Mouse (Mus musculus): ENCODE results near the gene Itgav.

The Itgav gene

DNA sequence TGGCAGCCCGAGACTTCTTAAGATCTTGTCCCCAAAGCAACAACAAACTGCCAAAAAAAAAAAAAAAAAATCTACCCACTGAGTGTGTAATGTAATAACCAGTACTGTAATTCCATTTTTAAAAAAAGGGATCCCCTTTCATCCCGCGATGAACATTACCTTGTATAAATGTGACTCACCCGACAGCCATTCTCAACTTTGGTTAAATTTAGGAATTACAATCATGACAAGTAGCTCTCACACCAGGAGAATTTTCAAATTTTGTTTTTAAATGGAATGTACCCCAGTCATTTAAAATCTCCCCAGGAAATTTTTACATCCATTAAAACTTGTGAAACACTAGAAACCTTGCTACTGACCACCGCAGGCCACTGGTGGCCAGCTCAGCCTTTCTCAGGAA is 10.3 kb upstream of the Itgav start:
- DNase-seq, result no peak

DNA sequence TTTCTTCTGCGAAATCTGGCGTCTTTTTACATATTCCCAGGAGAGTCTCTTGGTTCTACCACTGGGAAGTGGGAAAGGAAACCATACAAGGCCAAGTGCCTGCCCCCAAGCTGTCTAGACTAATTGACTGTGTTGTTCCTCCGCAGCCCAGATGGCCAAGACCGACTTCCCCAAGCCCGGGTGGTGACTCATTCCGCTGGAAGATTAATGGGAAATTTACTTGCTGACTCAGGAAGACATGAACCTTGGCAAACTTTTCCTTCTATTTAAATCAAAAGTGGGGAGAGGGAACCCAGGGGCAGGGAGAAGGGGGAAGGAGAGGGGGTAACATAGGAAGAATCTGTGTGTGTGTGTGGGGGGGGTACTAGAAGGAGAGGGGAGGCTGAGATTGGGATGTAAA is 9.4 kb upstream of the Itgav start:
- no peak for DNase-seq

DNA sequence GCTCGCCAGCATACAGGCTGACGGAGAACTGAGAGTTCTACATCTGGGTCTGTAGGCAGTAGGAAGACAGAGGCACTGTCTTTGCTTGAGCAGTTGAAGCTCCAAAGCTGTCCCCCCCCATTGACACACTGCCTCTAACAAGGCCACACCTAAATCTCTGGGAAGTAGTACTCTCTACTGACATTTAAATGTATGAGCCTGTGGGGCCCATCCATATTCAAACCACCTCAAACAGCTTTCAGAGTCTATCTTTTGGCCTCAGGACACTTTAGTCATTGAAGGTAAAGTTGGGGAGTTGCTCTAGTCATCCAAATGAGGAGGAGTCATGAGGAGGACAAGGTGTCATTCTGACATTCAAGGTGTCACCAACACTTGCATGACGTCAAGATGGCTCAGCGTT is 5.9 kb upstream of the Itgav start:
- no peak for DNase-seq

DNA sequence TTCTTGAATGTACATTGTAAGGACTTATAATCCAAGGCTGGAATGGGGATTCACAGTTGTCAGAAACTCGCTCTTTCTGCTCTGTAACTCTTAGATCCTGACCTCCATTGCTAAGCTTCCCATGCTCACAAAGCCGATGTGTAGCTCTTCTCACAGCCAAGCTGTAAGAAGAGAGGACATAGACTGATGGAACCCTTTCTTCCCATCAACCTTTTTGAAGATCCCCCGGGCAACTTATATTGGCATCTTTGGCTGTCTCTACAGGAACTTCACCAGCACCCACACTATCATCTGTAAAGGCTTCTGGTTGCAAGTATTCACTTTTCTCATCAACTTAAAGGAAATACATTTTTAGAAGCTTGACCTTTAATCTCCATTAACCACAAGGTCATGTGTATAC is 2.6 kb upstream of the Itgav start:
- no peak for DNase-seq

DNA sequence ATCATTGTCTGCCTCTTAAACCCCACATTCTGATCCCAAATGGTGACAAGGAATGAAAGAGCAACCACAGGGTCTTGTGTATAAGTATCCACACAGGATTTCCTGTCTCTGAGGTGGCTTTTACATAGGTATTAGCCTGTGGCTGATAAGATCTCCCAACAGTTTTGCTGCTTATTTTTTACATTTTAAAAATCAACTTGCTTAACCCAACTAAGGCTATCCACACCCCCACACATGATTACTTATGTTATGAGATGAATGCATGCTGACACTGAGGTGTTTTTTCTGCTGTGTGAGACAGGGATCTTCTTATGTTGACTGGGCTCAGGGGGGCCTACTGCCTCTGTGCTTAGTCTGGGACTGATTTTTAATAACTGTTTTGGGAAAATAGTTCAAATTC is 1.3 kb upstream of the Itgav start:
- DNase-seq, result no peak

DNA sequence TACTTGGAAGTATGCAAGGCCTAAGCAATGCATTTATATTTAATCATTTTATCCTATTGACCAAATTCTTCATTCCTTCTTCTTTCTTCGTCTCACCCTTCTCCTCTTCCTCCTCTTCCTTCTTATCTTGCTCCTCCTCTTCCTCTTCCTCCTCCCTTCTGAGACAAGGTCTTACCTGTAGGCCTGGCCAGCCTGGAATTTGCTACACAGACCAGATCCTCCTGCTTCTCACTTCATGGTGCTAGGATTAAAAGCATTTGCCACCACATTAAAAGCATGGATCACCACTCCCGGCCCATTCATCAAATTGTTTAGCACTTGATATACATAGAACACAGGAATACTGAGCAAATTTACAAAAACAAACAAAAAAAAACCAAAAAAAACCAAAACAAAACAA is 851 bp upstream of the Itgav start:
- no peak for DNase-seq

DNA sequence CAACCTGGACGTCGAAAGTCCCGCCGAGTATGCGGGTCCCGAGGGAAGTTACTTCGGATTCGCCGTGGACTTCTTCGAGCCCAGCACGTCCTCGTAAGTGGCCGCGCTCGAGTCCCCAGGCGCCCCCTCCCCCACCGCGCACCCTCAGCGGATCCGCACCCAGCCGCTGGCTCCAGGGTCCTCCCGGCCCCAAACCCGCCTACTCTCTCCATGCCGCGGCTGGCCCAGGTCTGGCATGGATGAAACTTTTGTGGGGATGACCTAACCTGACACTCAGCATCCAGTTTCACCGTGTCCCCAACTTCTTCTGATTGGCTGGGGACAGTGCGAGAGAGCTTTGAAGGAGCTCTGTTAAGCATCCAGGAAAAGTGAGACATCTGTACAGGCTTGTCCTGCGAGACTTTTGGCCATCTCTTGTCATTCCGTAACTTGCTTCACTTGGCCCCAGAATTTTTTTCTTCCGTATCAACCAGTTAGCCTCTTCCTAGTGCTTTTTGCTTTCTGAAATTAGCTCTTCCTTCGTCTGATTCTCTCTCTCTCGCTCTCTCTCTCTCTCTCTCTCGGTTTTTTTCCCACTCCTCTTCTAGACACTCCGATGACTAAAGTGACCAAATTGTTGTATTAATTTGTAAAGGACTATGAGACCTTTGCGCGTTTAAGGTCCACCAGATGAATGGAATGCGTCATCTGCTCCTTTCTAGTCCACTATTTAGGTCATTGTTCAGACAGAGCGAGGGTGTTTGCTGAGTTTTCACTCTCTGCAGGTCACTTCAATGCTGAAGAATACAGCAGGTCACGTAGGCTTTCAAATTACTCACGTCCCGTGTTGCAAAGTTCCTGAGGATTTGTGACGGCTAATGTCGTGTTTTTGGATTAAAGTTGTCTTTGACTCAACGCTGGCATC is 882 bp downstream of the Itgav start:
- DNase-seq, result peak; percentile 55

DNA sequence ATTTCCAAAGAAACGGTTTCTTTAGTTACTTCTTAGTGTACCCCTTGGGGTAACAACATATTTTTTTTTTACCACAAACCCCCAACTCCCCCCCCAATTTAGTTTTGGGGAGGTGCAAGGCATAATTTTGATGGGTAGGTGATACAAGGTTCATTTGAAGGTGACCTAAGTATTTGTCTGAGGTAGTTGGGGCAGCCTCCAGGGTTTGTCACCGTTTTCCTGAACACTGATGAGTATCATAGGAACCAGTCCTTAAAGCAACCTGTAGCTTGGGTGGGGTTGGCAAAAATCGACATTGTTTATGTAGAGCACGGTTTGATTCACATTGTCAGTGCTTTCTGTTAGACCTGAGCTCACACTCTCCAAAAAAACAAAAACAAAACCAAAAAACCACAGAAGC is 1.6 kb downstream of the Itgav start:
- no peak for DNase-seq

DNA sequence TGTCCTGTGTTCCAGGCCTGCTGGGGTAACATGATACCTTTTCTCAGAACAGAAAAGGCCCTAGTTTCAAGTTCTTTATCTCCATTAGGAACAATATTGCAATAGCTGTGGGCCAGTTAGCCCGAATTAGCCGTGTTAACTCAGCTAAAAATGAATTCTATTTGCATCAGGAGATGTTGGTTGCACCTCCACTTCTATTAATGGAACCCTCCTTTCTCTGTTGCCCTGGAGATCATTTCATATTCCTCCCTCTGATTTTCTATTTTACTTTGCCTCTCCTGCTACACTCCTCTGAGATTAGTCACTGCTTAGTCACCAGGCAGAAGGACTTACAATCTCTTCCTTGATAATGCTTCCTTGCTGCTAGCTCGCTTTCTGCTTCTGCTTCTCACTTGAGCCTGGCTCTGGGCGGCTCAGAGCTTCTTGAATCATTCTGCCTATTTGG is 4.1 kb downstream of the Itgav start:
- DNase-seq, result no peak

DNA sequence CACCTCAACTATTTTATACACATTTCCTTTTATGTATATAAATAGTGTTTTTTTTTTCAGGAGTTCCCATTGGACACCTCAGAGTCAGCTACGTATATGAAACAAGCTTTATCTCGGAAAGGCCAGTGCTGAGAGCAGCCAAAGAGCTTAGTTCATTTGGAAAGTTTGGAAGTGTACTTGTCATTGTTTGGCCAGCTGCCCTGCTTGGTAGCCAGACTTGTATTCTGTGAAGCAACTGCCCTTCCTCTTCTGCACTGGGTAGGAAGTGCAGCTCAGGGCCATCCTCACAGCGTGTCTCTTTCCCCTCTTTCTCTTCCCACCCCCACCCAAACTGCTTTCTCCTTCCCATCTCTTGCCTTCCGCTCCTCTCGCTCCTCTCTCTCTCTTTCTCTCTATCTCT is 5.1 kb downstream of the Itgav start:
- DNase-seq, result peak; percentile 38

DNA sequence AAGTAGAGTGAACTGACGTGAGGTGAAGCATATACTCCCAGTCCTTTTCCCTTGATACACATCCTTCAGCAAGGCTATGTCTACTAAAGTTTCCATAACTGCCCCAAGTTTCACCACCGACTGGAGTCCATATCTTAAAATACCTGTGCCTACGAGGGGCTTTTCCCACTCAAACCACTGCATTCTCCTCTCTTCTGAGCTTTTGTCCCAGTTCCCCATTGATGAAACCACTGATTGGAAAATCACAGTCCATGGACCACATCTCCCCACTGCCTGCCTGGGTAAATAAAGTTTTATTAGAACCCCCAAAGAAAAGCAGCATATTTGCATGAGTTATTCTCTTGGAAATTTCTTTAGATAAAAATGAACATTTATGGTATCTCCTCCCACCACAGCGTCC is 8.7 kb downstream of the Itgav start:
- no peak for DNase-seq

DNA sequence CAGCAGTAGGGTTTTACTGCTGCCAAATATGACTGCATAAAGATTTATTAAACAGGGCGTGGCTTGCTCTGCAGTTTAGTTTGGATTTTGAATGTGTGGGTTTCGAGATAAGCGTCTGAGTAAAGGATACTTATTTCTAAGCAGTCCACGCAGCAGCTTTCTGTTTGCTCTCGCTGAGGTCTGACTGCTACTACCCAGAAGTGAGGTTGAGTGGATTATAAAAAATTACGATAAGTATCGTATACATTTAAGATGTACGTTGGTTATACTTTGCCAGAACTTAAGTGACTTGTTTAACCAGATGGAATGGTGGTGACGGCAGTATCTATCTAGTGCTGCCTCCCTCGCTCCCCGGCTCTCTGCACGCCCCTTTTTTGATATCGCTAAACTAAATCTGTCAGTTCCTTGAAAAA is 9.8 kb downstream of the Itgav start:
- no peak for DNase-seq

DNA sequence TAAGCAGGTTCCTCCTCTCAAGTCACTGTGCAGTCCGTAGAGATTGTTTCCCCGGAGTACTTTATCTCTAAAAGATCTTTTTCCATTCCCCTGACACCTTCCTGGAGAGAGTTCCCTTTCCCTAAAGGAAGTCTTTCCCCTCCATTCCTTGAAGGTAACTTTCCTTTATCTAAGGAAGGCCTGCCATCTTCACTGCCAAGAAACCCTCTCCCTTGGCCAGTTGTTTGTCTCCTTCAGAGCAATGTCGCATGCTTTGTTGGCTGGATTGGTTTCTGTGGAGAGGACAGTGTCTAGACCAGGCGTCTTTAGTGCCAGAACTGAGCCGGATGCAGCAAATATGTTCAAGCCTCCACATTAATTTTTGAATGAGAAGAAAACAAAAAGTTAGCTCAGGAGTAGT is 11.1 kb downstream of the Itgav start:
- no peak for DNase-seq

DNA sequence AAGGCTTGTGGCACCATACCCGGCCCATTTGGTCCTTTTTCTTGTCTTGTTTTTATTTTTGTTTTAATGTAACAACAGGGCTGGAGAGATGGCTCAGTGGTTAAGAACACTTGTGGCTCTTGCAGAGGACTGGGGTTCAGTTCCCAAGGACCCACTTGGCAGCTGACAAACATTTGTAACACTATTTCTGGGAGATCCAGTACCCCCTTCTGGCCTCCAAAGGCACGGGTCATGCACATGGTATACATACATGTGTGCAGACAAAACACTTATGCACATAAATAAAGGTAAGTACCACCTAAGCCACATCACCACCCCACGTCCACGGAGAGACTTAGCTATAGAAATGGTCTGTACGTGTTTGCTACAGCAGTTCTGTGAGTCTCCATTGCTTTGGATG is 12.6 kb downstream of the Itgav start:
- no peak for DNase-seq

DNA sequence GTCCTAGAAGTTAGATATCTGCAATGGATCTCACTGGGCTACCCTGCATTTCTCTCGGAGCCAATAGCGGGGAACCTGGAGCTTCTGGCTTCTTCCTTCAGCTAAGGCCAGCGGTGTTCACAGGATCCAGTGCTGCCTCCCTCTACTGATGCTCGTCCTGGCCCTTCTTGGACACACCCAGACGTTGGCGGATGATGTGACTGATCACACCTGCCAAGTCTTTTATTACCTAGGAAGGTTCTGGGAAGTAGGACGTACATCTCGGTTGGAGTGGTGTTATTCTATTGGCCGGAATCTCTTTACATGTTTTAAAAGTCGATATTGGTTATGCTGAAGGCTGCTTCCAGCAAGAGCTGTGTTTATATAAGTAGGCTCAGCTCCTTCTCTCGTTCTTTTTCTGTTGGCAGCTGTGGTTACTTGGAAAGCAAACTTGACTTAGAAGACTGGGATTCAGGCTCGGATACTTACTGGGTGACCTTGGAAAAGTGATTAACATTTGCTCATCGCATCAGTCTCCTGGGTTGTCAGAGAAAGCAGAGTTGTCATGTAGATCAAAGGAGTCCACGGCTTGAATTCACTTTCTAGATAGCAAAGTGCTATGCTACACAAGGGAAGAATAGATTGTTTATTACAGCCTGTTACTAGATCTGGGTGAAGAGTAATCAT is 14.5 kb downstream of the Itgav start:
- no peak for DNase-seq

DNA sequence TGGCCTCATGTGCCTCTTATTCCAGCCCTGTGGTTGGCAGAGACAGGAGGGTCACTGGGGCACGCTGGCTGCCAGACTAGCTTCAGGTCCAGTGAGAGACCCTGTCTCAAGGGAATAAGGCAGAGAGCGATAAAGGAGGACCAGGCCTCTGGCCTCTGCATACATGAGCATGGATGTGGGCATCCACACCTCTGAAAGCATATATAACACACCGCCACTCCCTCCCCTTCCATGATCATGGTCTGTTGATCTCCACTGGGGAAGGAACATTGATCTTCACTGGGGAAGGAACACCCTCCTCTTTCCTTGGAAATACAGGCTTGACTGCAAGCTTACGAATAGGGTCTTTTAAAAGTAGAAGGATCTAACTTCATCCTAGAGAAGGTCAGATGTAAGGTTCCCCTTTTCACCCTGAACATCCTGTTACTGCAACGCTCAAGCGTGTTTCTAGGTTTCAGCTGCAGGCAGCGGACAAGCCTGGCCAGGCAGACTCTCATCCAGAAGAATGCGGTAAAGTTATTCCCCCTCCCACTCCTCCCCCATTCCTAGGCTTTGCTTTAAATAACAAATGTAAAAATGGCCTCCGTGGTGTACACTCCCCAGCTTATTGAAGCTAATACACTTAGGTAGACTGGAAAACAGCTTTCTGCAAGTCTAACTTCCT is 15.4 kb downstream of the Itgav start:
- no peak for DNase-seq

DNA sequence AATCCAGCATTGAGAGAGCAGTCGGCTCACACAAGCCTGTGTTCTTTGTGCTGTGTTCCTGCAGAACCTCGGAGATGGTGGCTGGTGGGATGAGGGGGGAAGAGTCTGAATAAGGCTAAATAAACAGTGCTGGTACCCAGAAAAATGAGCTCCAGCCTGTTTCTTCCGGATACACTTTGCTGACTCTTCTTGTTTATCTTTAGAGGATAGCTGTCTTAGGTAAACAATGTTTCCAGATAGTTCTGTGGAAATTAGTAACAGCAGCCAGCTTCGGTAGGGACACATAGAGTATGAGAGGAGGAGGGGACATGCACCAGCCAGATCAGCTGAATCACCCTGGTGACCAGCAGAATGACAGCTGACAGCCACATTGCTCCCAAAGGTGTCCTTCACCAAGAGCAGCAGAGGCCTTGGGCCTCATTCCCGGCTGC is 16.4 kb downstream of the Itgav start:
- no peak for DNase-seq

DNA sequence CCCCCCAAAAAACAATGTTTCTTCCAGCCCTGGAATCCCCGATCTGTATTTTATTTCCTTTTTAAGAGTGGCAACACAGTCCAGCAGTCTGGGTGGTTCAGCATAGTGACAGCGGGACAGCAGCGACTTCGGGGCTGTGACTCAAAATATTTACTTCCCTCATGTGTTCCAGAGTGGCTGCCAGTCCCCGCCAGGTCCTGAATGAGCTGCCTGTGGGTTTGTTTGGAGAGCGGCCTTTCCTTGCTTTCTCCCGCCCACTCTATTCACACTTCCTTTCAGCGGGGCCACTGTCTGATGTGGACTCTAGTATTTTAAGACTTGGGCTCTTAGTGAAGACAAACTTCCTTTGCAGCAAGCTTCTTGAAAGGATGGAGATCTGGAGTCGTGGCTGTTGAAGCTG is 18.0 kb downstream of the Itgav start:
- no peak for DNase-seq

DNA sequence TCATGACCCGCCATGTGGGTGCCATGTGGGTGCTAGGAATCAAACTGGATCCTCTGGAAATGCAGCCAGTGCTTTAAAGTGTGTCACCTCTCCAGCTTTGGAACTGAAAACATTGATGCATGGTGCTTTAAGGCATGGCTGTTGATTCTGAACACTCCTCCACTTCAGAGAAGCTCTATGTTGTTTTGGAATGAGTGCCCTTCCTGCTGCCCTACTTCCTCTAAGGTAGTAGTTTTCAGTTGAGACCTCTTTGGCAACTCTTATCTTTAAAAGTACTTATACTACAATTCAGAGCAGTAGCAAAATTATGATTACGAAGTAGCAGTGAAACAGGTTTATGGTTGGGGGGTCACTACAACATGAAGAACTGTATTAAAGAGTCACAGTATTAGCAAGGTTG is 18.6 kb downstream of the Itgav start:
- DNase-seq, result no peak

DNA sequence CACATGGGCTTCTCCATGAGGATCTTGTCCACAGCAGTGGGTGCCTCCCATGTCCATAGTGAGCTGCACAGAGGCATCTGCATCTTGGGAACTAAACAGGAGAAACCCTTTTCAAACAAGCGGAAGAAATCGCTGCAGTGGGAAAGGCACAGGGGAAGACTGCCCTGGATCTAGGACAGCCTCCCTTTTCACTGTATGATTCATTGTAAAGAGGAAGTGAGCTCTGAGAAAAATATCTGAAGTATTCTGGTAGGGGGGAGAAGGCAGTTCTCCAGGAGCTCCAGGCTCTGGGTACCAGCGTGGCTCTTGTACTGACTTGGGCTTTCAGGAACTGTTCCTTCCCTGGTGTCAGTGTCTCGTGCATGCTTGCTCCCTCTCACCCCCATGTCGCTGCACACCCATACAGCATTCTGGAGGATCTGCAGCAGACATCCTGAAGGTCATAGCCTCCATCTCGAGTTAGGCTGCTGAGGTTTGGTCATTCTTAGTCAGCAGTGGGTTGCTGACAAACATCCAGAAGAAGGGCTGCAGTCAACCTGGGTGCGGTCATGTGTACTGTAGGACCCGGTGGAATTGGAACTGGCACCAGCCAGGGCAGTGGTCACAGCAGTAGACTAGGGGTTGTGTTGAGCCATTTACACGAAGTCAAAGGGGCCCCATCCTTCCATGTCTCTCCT is 20.2 kb downstream of the Itgav start:
- DNase-seq, result no peak

DNA sequence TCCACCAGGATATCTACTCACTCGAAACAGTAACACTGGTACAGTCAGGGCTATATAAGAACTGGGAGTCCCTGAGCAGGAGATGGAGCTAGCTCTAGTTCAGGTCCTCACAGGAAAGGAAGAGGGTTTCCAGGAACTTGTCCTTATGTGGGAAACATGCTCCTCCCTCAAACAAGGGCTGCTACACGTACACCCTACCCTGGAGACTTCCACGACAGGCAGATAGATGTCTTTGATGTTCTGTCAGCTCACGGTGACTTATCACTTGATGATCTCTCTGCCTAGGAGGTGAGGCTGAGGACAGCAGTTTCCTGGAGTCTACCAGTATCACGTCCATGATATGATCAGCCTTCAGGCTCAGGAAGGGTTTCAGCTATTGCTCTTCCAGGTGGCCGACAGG is 21.1 kb downstream of the Itgav start:
- no peak for DNase-seq

DNA sequence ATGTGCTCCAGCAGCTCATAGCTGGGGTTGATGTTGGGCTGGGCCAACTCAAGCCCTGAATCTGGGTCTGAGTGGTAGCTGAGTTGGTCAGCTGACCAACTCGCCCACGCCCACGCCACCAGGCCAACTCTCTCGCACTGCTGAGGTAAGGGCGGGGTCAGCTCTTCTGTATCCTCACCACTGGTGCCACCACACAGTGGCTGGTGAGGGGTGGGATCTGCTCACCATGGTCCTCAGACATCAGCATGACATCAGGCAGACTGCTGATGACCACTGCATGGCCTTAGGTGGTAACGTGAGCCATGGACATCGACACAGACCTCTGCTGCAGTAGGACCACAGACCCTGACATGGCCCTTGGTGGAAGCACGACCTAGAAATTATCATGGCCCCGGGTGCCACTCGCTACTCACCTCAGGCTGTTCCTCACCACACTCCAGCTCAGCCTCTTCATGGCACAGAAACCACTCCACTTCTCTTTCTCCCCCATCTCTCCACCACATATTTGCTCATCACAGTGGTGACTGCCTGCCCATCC is 24.5 kb downstream of the Itgav start:
- DNase-seq, result no peak

DNA sequence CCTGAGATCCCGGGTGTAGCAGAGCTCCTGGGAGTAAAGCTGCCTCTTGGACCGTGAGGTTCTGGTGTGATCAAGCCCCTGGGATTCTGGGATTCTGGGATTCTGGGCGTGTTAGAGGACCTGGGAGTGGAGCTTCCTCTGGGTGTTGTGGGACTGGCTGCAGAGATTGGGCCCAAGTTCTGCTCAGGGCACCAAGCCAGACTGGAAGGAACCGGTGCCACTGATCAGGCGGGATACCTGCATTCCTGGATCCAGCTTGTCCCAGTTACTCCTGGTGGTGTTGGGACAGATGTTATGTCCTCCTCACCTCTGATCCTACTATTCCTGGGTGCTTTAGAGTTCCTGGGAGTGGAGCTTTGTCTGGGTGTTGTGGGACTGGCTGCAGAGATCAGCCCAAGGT is 28.8 kb downstream of the Itgav start:
- DNase-seq, result no peak

Measured in right cerebral cortex, postnatal 4 days (tissue).